Mouse (Mus musculus) retina, postnatal 7 days (tissue): ENCODE data around the gene Lhx4.

Source experiments
- DNase-seq: peaks from one replicate; pipeline ENCODE4 v3.0.0-alpha.2; 2012; ENCODE audit warnings: low read depth, low spot score

The Lhx4 gene

GRCm38 (mm10) chr1:155742411-155743363 lies 8.8 kb downstream of the Lhx4 start:
- no peak for DNase-seq

- DNase-seq: peak; percentile 45
These were observed 9.5 kb downstream of the Lhx4 start for GRCm38 (mm10) chr1:155741988-155742387.

GRCm38 (mm10) chr1:155741378-155741945 lies 10.0 kb downstream of the Lhx4 start:
- no peak for DNase-seq

GRCm38 (mm10) chr1:155740622-155741377 lies 10.7 kb downstream of the Lhx4 start:
- no peak for DNase-seq

GRCm38 (mm10) chr1:155737809-155738383 lies 13.6 kb downstream of the Lhx4 start:
- no peak for DNase-seq

GRCm38 (mm10) chr1:155737017-155737808 lies 14.3 kb downstream of the Lhx4 start:
- no peak for DNase-seq

GRCm38 (mm10) chr1:155736096-155736825 lies 15.2 kb downstream of the Lhx4 start:
- DNase-seq: no peak

GRCm38 (mm10) chr1:155731156-155731555 lies 20.3 kb downstream of the Lhx4 start:
- no peak for DNase-seq

GRCm38 (mm10) chr1:155729113-155729795 lies 22.2 kb downstream of the Lhx4 start:
- DNase-seq: no peak

GRCm38 (mm10) chr1:155727830-155728229 lies 23.7 kb downstream of the Lhx4 start:
- DNase-seq: no peak

GRCm38 (mm10) chr1:155725876-155726275 lies 25.6 kb downstream of the Lhx4 start:
- no peak for DNase-seq

GRCm38 (mm10) chr1:155724301-155724700 lies 27.2 kb downstream of the Lhx4 start:
- DNase-seq: no peak

- DNase-seq: no peak
These were observed 29.3 kb downstream of the Lhx4 start for GRCm38 (mm10) chr1:155722185-155722584.

- DNase-seq: peak; percentile 43
These were observed 30.0 kb downstream of the Lhx4 start for GRCm38 (mm10) chr1:155721443-155721842.

- DNase-seq: no peak
These were observed 31.5 kb downstream of the Lhx4 start for GRCm38 (mm10) chr1:155720006-155720405.

- DNase-seq: no peak
These were observed 32.6 kb downstream of the Lhx4 start for GRCm38 (mm10) chr1:155718851-155719250.

- DNase-seq: no peak
These were observed 34.2 kb downstream of the Lhx4 start for GRCm38 (mm10) chr1:155717301-155717700.

- DNase-seq: no peak
These were observed 36.1 kb downstream of the Lhx4 start for GRCm38 (mm10) chr1:155715366-155715765.

- DNase-seq: no peak
These were observed 38.2 kb downstream of the Lhx4 start for GRCm38 (mm10) chr1:155713306-155713705.

GRCm38 (mm10) chr1:155704182-155704581 lies 47.3 kb downstream of the Lhx4 start:
- no peak for DNase-seq
